Mouse (Mus musculus) gastrocnemius, postnatal 10 days (tissue): ENCODE results near the gene Zc3h10. TPM values are rescaled to one million over a fixed set of nuclear protein-coding genes. Genes with fewer than 3 reads are reported as not detected.
"Not testable (repeated sequence)": the region's sequence is repeated elsewhere in the genome, so short reads cannot be mapped to it uniquely, and the experiment has no call there.

Source experiments
- DNase-seq: peaks from one replicate; pipeline ENCODE4 v3.0.0; 2021; ENCODE audit warnings: mixed read lengths
- total RNA-seq, 2 experiments: library from RNA; stranded (reverse); gene quantifications; 2 replicates each; pipeline ENCODE4 v1.2.3; 2021

Gene Zc3h10
- total RNA-seq, 2 experiments from 2014 or later, result 5.2 to 6.3 TPM

DNA sequence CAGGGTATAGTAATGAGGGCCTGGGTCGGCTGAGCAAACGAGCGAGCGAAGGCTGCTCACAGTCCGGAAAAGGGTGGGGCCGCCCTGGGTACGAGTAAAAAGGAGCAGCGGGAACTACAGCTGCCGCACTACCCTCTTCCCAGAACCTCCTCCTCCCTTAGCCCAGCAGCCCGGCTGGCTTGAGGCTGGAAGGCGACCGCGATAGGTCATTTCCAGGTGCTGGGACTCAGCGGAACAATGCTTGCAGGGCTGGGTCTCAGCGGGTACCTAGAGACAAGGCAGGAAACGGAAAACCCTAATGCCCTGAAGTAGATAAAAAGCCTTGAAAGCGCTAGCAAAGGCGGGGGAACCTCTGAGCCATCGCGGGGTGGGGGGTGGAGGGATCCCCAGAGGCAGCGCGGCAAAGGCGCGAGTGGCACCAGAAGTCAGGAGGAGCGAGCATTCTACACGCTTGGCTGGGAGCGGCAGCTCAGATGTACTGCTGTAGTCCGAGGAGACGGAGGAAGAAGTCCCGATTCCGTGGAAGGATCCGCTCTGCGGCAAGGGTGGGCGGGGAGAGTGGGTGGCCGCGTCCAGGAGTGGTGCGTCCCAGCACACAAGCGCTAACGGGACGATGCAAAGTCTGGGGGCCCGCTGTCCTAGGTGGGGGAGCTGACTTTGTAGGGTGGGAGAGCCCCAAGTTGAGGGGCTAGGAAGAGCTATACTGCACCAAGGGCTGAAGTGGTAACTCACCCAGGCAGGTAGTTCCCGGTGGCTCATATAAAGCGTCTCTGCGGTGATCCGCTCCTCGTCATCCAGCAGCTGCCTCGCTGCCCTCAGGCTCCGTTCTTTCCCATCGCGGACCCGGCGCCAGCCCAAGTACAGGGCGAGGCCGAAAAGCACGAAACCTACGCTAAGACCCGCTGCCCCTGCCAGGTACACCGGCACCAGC is 22.6 kb downstream of the Zc3h10 start:
- peak; percentile 60 for DNase-seq

DNA sequence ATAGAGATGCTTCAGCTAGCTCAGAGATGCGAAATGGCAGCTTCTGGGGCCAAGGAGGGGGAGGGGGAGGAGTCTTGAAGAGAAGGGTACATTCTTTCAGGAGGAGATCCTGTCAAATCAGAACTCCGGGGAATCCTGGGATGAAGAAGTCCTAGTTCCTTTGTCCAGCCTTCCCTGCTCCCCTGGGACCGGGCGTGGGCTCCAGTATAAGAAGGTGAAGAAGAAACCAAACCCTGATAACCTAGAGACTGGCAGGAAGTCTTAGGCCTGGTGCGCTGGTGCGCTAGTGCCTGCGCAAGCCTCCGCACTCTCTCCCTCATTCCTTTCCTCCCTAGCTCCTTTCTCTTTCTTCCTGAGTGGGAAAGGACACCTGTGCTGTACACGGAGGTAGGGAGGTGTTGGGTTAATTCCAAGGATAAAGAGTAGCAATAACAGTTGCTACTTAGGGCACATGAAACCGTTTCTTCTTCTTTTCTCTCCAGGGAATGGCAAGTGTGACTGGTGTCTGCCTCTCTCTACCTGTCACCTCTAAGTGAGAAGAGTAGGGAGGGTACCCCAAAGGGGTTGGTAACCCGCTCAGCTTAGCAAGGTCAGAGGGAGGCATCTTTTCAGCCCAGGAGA is 23.4 kb downstream of the Zc3h10 start:
- no peak for DNase-seq

DNA sequence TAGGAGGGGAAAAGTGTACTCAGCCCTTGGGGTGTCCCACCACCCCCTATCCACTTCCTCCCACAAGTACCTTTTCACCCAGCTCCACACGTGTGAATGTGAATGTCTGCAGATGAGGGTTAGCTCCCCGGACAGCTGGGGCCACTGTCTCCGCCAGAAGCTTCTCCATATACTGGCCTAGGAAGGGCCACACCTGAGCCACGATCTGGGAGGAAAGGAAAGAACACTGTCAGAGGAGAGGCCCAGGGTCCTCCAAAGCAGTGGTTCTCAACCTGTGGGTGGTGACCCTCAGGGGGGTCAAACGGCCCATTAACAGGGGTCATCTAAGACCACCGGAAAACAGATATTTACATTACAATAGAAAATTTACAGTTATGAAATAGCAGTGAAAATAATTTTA is 25.2 kb downstream of the Zc3h10 start:
- no peak for DNase-seq

DNA sequence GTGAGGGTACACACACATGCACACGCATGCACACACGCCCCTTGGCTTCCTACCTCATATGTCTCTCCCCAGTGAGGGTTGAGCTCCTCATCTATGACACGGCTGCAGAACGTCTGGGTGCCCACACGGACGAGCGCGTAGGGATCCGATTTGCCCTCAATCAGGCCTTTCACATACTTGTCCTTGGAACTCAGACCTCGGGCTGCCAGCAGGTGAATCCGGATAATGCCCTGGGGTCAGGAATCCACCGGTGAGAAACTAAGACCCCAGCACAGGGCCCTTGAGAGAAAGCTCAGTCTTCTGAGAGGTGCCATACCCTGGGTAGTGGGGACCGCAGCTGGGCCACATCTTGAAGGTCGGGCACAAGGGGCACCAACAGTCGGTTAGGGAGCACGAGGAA is 27.0 kb downstream of the Zc3h10 start:
- no peak for DNase-seq

GRCm38 (mm10) chr10:128518833-128519232 is 28.7 kb downstream of the Zc3h10 start:
- peak; percentile 46 for DNase-seq

- no peak for DNase-seq
Observed at GRCm38 (mm10) chr10:128516677-128517076, 30.9 kb downstream of the Zc3h10 start.

DNA sequence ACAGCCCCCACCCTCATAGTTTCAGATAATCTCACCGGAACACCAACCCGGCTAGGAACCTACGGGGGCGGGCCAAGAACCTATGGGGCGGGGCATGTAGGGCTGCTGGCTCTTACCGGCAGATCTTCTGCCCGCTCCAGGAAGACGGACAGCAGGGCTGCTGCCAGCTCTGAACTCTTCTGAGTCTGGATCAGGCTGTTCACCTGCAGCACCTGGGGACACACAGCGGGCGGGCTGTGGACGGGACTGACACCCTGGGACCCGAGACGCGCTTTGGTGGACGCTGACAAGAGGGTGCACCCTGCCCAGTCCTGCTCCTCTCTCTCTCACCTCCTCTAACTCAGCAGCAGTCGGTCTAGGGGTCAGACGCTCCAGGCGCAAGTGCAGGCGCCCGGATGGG is 31.5 kb downstream of the Zc3h10 start:
- no peak for DNase-seq

DNA sequence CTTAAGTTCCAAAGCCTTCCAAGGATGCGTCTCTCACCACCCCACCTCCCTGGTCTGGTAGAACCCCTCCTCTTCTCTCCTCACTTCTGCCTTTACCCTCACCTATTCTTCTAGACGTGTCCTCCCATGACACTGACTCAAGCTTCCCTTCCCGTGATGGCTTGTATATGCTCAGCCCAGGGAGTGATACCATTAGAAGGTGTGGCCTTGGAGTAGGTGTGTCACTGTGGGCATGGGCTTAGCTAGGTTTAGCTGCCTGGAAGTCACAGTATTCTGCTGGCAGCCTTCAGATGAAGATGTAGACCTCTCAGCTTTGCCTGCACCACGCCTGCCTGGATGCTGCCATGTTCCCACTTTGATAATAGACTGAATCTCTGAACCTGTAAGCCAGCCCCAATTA is 32.5 kb downstream of the Zc3h10 start:
- DNase-seq, result no peak

GRCm38 (mm10) chr10:128511761-128512160 is 35.8 kb downstream of the Zc3h10 start:
- DNase-seq, result no peak

DNA sequence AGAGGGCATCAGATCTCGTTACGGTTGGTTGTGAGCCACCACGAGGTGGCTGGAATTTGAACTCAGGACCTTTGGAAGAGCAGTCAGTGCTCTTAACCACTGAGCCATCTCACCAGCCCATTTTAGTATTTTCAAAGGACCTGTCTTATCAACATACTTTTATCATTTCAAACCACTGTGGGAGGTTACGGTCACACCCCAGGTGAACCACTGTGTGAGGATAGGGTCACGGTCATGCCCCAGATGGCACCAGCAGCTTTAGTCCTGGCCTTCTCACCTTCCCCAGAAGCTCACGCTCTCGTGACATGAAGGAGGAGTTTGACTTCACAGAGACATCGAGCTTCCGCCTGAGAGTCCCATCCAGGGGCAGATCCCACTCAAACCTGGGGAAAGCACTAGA is 36.4 kb downstream of the Zc3h10 start:
- no peak for DNase-seq

GRCm38 (mm10) chr10:128510301-128510700 is 37.3 kb downstream of the Zc3h10 start:
- no peak for DNase-seq

- DNase-seq, result no peak
Observed at GRCm38 (mm10) chr10:128509831-128510230, 37.7 kb downstream of the Zc3h10 start.

DNA sequence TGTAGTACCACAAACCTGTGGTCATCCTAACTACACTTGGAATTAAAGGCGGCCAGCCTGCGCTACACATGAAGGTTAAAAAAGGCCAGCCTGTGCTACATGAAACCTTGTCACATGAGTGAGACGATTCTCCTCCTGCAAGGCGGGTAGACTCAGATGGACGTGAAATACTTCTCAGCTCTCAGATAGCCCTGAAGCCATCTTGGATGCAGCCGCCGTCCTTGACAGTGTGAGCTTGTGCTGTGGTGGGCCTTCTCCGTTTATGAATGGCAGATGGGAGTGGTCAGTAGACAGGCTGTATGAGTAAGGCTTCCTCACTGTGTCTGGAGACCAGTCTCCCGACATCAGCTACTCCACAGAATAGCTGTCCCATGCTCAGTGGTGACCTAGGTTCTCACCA is 38.4 kb downstream of the Zc3h10 start:
- no peak for DNase-seq

DNA sequence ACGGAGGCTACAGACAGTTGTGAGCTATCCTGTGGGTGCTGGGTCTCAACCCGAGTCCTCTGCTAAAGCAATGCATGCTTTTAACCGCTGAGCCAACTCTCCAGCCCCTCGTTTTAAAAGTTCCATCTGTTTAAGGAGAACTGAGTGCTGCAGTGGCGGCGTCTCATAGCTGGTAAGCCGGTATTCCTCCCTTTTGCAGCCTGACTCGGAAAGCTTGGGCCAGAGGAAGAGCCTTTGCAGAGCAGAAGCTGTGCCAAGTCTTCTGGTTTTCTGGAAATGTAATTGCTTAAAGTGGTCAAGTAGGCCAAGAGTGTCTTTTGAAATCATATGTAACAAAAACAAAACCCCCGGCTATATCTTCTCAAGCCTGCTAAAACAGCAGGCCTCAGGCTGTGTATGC is 39.3 kb downstream of the Zc3h10 start:
- no peak for DNase-seq

- DNase-seq, result no peak
Observed at GRCm38 (mm10) chr10:128505974-128506373, 41.6 kb downstream of the Zc3h10 start.

DNA sequence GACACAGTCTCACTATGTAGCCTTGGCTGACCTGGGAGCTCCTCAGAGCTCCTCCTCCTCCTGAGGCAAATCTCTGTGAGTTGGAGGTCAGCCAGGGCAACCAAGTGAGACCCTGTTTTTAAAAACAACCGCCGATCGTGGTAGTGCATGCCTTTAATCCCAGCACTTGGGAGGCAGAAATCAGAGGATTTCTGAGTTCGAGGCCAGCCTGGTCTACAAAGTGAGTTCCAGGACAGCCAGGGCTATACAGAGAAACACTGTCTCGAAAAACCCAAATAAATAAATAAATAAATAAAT is 42.3 kb downstream of the Zc3h10 start:
- not testable (repeated sequence) for DNase-seq

- no peak for DNase-seq
Observed at GRCm38 (mm10) chr10:128504641-128505370, 42.8 kb downstream of the Zc3h10 start.

DNA sequence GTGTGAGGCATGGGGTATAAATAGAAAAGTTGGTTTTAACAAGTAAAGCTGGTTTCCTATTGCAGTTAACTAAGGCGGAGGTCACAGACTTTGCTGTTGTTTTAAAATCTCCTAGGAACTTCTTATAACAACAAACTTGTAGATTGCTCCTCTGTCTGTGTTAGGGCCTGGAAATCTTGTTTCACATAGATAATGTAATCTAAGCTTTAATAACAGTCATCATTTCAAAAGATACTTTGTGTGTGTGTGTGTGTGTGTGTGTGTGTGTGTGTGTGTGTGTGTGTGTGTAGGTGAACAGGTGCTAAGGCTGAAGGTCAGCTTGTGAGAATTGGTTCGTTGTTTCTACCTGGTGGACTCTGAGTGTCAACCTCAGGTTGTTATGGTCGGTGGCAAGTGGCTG is 43.6 kb downstream of the Zc3h10 start:
- no peak for DNase-seq

- DNase-seq, result no peak
Observed at GRCm38 (mm10) chr10:128503532-128503931, 44.0 kb downstream of the Zc3h10 start.

DNA sequence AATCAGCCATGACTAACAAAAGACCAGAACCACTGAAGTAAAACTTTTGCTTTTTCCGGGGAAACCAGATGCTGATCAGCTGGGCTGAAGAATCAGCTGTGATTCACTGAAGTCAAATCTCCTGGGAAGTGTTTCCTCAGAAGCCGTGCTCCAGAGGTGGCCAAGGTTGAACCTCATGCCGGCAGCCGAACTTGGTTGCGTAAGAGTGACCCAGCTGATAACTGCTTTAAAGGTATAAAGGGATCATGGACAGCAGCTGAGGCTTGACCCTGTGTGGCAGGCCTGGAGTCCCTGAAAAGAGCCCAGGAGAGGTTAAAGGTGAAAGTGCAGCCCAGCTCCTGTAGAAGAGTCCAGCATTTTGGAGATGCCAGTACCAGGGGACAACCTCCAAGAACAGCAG is 45.2 kb downstream of the Zc3h10 start:
- no peak for DNase-seq

DNA sequence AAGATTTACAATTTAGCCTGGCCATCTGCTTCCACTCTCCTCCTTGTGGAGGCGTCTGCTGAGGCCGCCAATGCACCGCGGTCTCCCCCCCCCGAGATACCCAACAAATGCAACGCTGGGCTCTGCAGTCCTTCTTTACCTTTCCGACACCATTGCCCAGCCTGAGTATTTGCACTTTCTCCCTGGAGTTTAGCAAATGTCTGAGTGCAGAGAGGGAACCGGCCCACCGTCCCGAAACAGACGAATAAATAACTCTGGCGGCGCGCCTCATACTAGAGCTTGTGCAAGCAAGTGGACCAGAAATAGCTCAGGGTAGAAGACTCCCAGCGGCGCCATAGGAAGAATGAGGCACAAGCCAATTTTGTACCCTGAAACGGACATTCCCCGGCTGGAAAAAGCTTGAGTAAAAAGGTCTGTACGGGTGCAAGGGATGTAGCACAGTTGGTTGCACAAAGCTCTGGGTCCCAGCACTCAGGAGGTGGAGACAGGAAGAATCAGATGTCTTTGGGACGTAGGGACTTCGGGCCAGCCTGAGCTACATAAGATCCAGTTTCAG is 48.4 kb downstream of the Zc3h10 start:
- peak; percentile 71 for DNase-seq

DNA sequence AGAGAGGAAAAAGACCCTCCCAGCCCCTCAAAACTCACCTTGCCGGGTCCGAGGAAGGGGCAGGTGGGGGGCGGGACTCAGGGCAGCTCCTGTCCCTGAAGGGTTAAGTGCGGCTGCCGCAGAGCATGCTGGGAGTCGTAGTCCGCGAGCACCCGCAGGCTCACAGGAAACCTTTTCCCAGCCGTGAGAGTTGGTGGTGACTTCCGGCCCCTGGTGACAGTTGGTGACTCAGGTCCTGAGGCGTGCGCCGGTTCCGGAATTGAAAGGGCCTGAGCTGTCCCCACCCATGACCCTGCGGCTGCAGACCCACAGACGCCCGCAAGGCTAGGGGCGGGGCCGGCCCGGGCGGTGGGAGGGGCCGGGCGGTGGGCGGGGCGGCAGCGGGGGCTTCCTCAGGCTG is 49.0 kb downstream of the Zc3h10 start, which contains the start of gene Myl6b:
Gene Myl6b (minus strand): TSS at position 96 of the 400 bp plus-strand sequence.
- peak; percentile 92 for DNase-seq
